Mouse (Mus musculus): Measurements from ENCODE around the gene Dcun1d2. TPM values are rescaled to one million over a fixed set of nuclear protein-coding genes. Genes with fewer than 3 reads are reported as not detected.
"Not testable (repeated sequence)": the region's sequence is repeated elsewhere in the genome, so short reads cannot be mapped to it uniquely, and the experiment has no call there.

Gene Dcun1d2
- 10 to 100 TPM; 27.2 to 33.6 TPM for total RNA-seq (2021)
- long read RNA-seq, experiment 1, transcript Dcun1d2-201 (7 exons, 2,748 nt): major isoform, 11 of 32 reads
- long read RNA-seq, experiment 1, transcript Dcun1d2-203 (6 exons, 2,937 nt): minor isoform, 5 of 32 reads
- long read RNA-seq, experiment 1, transcript Dcun1d2-204 (5 exons, 2,853 nt): minor isoform, 9 of 32 reads
- long read RNA-seq, experiment 1, partial matches to known transcripts: 4 of 32 reads
- long read RNA-seq, experiment 1, other reads (novel, unspliced or antisense): 1 of 32 reads
- long read RNA-seq, experiment 2, transcript Dcun1d2-202 (6 exons, 2,955 nt): minor isoform, 5 of 108 reads
- long read RNA-seq, experiment 2, transcript Dcun1d2-203 (6 exons, 2,937 nt): minor isoform, 17 of 108 reads
- long read RNA-seq, experiment 2, transcript Dcun1d2-201 (7 exons, 2,748 nt): major isoform, 26 of 108 reads
- long read RNA-seq, experiment 2, transcript Dcun1d2-204 (5 exons, 2,853 nt): minor isoform, 22 of 108 reads
- long read RNA-seq, experiment 2, partial matches to known transcripts: 32 of 108 reads
- long read RNA-seq, experiment 2, other reads (novel, unspliced or antisense): 4 of 108 reads

- peak; percentile 94 to 95 for DNase-seq (ENCODE audit: low spot score in 2 of 2)
Observed at GRCm38 (mm10) chr8:13287692-13288623, at the start of gene Dcun1d2, which contains the start of gene Tmco3. Gene Dcun1d2, minus strand, starts transcription at chr8:13288131. Gene Tmco3, plus strand, starts transcription at chr8:13288190.

GRCm38 (mm10) chr8:13337678-13338077 is 49.7 kb upstream of the Dcun1d2 start:
- no peak for DNase-seq (ENCODE audit: low spot score in 2 of 2)

- not testable (repeated sequence) for DNase-seq (ENCODE audit: low spot score in 2 of 2)
Observed at GRCm38 (mm10) chr8:13337245-13337644, 49.3 kb upstream of the Dcun1d2 start.

GRCm38 (mm10) chr8:13334671-13335070 is 46.7 kb upstream of the Dcun1d2 start:
- DNase-seq (ENCODE audit: low spot score in 2 of 2): no peak

- DNase-seq (ENCODE audit: low spot score in 2 of 2): peak; percentile 19 to 31
Observed at GRCm38 (mm10) chr8:13326598-13326997, 38.7 kb upstream of the Dcun1d2 start.

- no peak for DNase-seq (ENCODE audit: low spot score in 2 of 2)
Observed at GRCm38 (mm10) chr8:13316671-13317070, 28.7 kb upstream of the Dcun1d2 start.

GRCm38 (mm10) chr8:13314922-13315321 is 27.0 kb upstream of the Dcun1d2 start:
- DNase-seq (ENCODE audit: low spot score in 2 of 2): no peak

- no peak for DNase-seq (ENCODE audit: low spot score in 2 of 2)
Observed at GRCm38 (mm10) chr8:13306916-13307315, 19.0 kb upstream of the Dcun1d2 start.

GRCm38 (mm10) chr8:13306309-13306909 is 18.5 kb upstream of the Dcun1d2 start:
- no peak for DNase-seq (ENCODE audit: low spot score in 2 of 2)

GRCm38 (mm10) chr8:13305884-13306283 is 18.0 kb upstream of the Dcun1d2 start:
- DNase-seq (ENCODE audit: low spot score in 2 of 2): no peak

GRCm38 (mm10) chr8:13305459-13305858 is 17.5 kb upstream of the Dcun1d2 start:
- DNase-seq (ENCODE audit: low spot score in 2 of 2): no peak

- DNase-seq (ENCODE audit: low spot score in 2 of 2): no peak
Observed at GRCm38 (mm10) chr8:13301036-13301435, 13.1 kb upstream of the Dcun1d2 start.

GRCm38 (mm10) chr8:13299571-13299970 is 11.6 kb upstream of the Dcun1d2 start:
- no peak for DNase-seq (ENCODE audit: low spot score in 2 of 2)

GRCm38 (mm10) chr8:13293677-13294470 is 5.9 kb upstream of the Dcun1d2 start:
- DNase-seq (ENCODE audit: low spot score in 2 of 2): no peak

- peak; percentile 83 to 85 for DNase-seq (ENCODE audit: low spot score in 2 of 2)
Observed at GRCm38 (mm10) chr8:13292364-13292763, 4.4 kb upstream of the Dcun1d2 start.

- no peak for DNase-seq (ENCODE audit: low spot score in 2 of 2)
Observed at GRCm38 (mm10) chr8:13288646-13289045, 715 bp upstream of the Dcun1d2 start.

GRCm38 (mm10) chr8:13287304-13287691 is 633 bp downstream of the Dcun1d2 start:
- DNase-seq (ENCODE audit: low spot score in 2 of 2): peak; percentile 85 to 88

- no peak for DNase-seq (ENCODE audit: low spot score in 2 of 2)
Observed at GRCm38 (mm10) chr8:13283200-13283599, 4.7 kb downstream of the Dcun1d2 start.

- DNase-seq (ENCODE audit: low spot score in 2 of 2): no peak
Observed at GRCm38 (mm10) chr8:13276941-13277447, 10.9 kb downstream of the Dcun1d2 start.

GRCm38 (mm10) chr8:13272834-13273233 is 15.1 kb downstream of the Dcun1d2 start:
- no peak for DNase-seq (ENCODE audit: low spot score in 2 of 2)
